Mouse (Mus musculus) cerebellum, adult 11 months (tissue): ENCODE measurements around the gene Thsd4.
A peak's percentile ranks its signal among the peaks of the same experiment; 100 is the strongest.
"Not testable (repeated sequence)": the region's sequence is repeated elsewhere in the genome, so short reads cannot be mapped to it uniquely, and the experiment has no call there.

Experiments
- DNase-seq: peaks from one replicate; pipeline ENCODE4 v3.0.0; 2022

The Thsd4 gene

DNA sequence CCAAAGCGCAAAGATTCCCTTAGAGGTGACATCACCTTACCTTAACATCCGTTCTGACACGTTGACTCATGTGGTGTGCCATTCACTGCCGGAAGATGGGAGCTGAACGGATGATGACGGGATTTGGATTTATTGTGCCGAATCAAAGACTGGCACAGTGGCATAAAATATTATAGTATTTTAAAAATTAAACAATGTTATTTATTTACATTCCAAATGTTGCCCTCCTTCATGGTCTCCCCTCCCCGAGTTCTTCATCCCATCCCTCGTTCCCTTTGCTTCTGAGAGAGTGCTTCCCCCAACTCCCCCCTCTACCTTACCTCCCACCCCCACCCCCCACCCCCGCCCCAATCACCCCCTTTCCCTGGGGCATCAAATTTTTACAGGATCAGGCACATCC, 561.3 kb downstream of the Thsd4 start, which contains the start of gene Nr2e3:
Gene Nr2e3 (minus strand): TSS at position 101 of the 400 bp plus-strand sequence.
- no peak for DNase-seq

GRCm38 (mm10) chr9:59959276-59959675, 562.6 kb downstream of the Thsd4 start:
- DNase-seq: peak; percentile 49

GRCm38 (mm10) chr9:59958115-59958514, 563.7 kb downstream of the Thsd4 start:
- not testable (repeated sequence) for DNase-seq

- no peak for DNase-seq
These were observed 565.4 kb downstream of the Thsd4 start for GRCm38 (mm10) chr9:59956496-59956895.

- DNase-seq: no peak
These were observed 566.2 kb downstream of the Thsd4 start for GRCm38 (mm10) chr9:59955692-59956091.

GRCm38 (mm10) chr9:59955199-59955598, 566.6 kb downstream of the Thsd4 start:
- DNase-seq: no peak

DNA sequence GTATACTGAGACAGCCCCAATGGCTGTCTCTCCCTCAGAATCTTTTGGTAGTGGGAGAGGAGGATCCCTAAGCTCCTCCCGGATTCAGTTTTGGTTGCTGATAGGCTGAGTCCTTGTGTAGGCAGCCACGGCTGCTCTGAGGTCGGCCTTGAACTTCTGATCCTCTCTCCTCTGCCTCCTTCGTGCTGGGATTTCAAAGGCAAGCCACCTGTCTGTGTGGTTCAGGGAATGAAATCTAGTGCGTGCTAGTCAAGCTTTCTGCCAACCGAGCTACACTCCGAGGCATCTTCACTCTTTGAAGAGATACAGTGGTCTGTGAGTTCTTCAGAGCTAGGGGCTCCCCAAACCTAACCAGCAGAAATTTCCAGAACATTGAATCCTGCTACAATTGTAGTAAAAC, 568.3 kb downstream of the Thsd4 start:
- no peak for DNase-seq

GRCm38 (mm10) chr9:59952515-59953070, 569.3 kb downstream of the Thsd4 start:
- no peak for DNase-seq

GRCm38 (mm10) chr9:59951943-59952342, 569.9 kb downstream of the Thsd4 start:
- no peak for DNase-seq

- no peak for DNase-seq
These were observed 570.7 kb downstream of the Thsd4 start for GRCm38 (mm10) chr9:59951001-59951750.

DNA sequence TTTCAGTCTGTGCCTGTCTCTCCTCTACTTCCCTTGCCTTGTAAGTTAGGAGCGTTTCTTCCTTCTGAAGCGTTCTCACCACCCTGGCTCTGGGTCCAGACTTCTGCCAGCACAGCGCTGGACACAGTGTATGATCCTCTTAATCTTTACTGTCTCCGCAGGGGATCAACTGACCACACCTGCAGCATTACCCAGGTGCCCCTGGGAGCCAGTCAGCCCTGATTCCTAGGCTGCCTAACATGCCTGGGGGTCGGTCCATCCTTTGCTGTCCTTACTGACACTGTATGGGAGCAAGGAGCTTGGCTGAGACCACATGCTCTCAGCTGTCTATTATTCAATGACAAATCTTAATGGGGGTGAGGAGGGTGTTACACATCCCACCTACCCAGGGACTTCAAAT, 571.9 kb downstream of the Thsd4 start:
- no peak for DNase-seq

- DNase-seq: no peak
These were observed 572.3 kb downstream of the Thsd4 start for GRCm38 (mm10) chr9:59949511-59949910.

GRCm38 (mm10) chr9:59948691-59949250, 573.1 kb downstream of the Thsd4 start:
- DNase-seq: no peak

DNA sequence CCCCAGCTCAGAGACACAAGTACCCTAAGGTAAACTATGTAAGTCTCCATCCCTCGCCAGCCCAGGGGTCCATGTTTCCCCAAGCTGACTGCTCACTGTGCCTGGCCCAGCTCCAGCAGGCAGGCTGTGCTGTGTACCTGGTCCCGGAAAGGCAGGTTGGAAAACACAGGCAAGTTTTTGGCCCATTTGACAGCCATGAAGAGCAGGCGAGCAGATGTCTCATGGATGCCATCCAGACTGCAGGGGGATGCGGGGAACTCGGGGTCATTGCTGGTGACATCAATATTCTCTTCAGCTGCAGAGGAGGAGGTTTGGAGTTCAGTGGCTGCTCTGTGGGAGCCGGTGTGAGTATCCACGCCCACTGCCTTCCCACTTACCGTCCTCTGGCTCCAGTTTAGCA, 573.6 kb downstream of the Thsd4 start:
- DNase-seq: no peak

DNA sequence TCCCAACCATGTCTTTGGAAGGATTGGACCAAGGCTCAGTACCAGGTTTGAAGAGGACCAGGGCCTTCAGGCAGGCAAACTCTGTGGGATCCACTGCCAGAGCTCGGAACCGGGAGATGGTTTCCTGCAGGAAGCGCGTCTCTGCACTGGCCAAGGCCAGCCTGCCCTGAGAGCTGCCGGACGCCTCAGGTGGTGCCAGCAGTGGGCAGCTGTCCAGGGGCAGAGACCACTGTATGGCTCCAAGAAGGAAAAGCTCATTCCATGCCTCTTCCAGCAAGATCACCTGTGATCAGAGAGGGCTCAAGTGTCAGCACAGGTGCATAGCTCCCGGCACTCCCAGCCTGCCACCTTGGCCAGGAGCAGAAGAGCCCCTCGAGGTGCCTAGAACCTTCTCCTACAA, 574.6 kb downstream of the Thsd4 start:
- DNase-seq: no peak

DNA sequence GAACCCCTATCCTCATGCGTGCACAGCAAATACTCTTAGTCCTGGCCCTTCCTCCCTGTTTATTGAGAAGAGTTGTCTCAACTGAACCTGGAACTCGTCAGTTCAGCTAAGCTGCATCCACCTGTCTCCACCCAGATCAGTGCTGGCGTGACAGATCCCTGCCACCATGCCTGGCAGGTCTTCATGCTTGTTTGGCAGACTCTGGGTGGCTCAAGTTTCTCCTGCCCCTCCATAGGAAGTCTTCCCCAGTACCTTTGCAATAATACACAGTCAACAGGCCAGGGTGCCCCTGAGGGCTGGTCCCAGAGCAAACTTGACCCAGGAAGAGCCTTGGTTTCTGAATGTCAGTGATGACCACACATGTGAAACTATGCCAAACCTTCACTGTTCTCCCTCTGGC, 576.6 kb downstream of the Thsd4 start:
- DNase-seq: no peak

- no peak for DNase-seq
These were observed 578.0 kb downstream of the Thsd4 start for GRCm38 (mm10) chr9:59943826-59944225.

- DNase-seq: no peak
These were observed 579.3 kb downstream of the Thsd4 start for GRCm38 (mm10) chr9:59942501-59943085.

DNA sequence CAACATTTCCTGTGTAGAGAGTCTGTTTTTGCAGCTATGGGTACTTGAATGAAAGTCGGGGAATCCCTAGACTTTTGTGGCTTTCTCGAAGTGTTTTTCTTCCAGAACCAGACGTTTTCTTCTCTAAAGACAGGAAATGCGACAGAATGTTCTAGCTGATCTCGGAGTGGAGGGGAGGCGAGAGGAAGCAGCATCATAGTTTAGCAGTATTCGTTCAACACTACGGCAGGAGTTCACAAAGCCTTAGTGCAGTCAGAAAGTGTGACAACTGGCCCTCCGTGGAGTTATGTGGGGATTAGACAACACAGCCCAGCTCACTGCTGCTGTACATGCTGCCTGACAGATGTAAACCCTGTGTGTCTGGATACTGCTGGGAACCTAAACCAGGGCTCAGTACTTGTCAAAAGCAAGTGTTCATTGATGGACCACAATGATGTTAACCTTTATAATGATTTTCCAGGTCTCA, 579.9 kb downstream of the Thsd4 start:
- DNase-seq: no peak

GRCm38 (mm10) chr9:59940913-59941884, 580.6 kb downstream of the Thsd4 start:
- no peak for DNase-seq

- no peak for DNase-seq
These were observed 582.2 kb downstream of the Thsd4 start for GRCm38 (mm10) chr9:59939691-59940090.

GRCm38 (mm10) chr9:59938529-59938928, 583.3 kb downstream of the Thsd4 start:
- no peak for DNase-seq

GRCm38 (mm10) chr9:59935866-59936265, 586.0 kb downstream of the Thsd4 start:
- DNase-seq: not testable (repeated sequence)
